In genomic region chr9:107452552-107452951, GRCm38 (mm10) we compare ENCODE assay signal across 8 mouse cellular contexts. TPM values are rescaled to one million over a fixed set of nuclear protein-coding genes. Genes with fewer than 3 reads are reported as not detected.
DNase-seq lines count a peak whose midpoint lies in the region; ATAC-seq and TF ChIP-seq lines count a peak whose summit lies in the region.

No protein-coding gene starts in this region.

- H3K27ac ChIP-seq in layer of hippocampus, adult 2 months, result no peak overlapping the region
- H3K27ac ChIP-seq in hindbrain, embryonic 13.5 days, result peak overlapping the region; percentile 78
- H3K27ac ChIP-seq in midbrain, embryonic 15.5 days, result 0 out of 2 replicates have a peak overlapping the region, but pooled peaks have one; percentile 5

- no peaks in the 10 kb centered on the region for H3K36me3 ChIP-seq in hindbrain, embryonic 13.5 days
- H3K36me3 ChIP-seq in midbrain, embryonic 15.5 days (replicated peaks), result no peaks in the 10 kb centered on the region

- H3K27me3 ChIP-seq in hindbrain, embryonic 13.5 days, result 0 out of 2 replicates have a peak, but pooled peaks cover 2% of the 10 kb centered on the region
- H3K27me3 ChIP-seq in midbrain, embryonic 15.5 days (replicated peaks), result no peaks in the 10 kb centered on the region

- H3K4me1 ChIP-seq in hindbrain, embryonic 13.5 days (replicated peaks), result peaks cover 58% of the 10 kb centered on the region
- peaks cover 18% of the 10 kb centered on the region for H3K4me1 ChIP-seq in midbrain, embryonic 15.5 days

- ATAC-seq in hindbrain, embryonic 13.5 days (ENCODE audit: low FRiP score), result no peak
- no peak for ATAC-seq in midbrain, embryonic 15.5 days (replicated peaks)

- 0 out of 2 replicates have a peak overlapping the region, but pooled peaks have one; percentile 39 for H3K9ac ChIP-seq in hindbrain, embryonic 13.5 days
- no peak overlapping the region for H3K9ac ChIP-seq in midbrain, embryonic 15.5 days

- peak; percentile 80 for TF ChIP-seq CTCF in layer of hippocampus, adult 2 months (conservative IDR thresholded peaks at IDR 0.05)

- H3K4me3 ChIP-seq in layer of hippocampus, adult 2 months, result no peak overlapping the region
- no peak overlapping the region for H3K4me3 ChIP-seq in hindbrain, embryonic 13.5 days
- no peak overlapping the region for H3K4me3 ChIP-seq in midbrain, embryonic 15.5 days

- no peaks in the 10 kb centered on the region for H3K9me3 ChIP-seq in hindbrain, embryonic 13.5 days
- no peaks in the 10 kb centered on the region for H3K9me3 ChIP-seq in midbrain, embryonic 15.5 days

- peak; percentile 10 to 51 for DNase-seq in layer of hippocampus, adult 2 months (ENCODE audit: low spot score in 2 of 2)
- DNase-seq in layer of hippocampus, adult 9-10 months (ENCODE audit: low spot score), result no peak
- DNase-seq in T-cell, adult 2 months (ENCODE audit: low spot score), result peak; percentile 31
- no peak for DNase-seq in urinary bladder, adult 18-20 months (ENCODE audit: low spot score in 2 of 2)
- DNase-seq in frontal cortex, postnatal 25 days (ENCODE audit: low spot score in 2 of 2), result no peak
- DNase-seq in ovary, adult 18-20 months (ENCODE audit: low spot score), result no peak

- no peak overlapping the region for H3K4me2 ChIP-seq in hindbrain, embryonic 13.5 days
- H3K4me2 ChIP-seq in midbrain, embryonic 15.5 days, result no peak overlapping the region

- WGBS in hindbrain, embryonic 13.5 days, result 34% methylated on average over 4 of the region's 4 CpGs
- WGBS in midbrain, embryonic 15.5 days, result 24% methylated on average over 4 of the region's 4 CpGs

RNA-seq across cellular contexts. Expression of gene Cacna2d2, which starts 53.1 kb away (rescaled TPM):
- total RNA-seq in layer of hippocampus, adult 2 months (2021), result 10 to 100 TPM; 18.1 to 19.3 TPM
- polyA plus RNA-seq in hindbrain, embryonic 13.5 days (2015; fragmentation: Nextera tagmentation; extraction: Ambion mirVana), result 7.6 and 8.3 TPM in 2 replicates
- polyA plus RNA-seq in midbrain, embryonic 15.5 days (2015; fragmentation: Nextera tagmentation; extraction: Ambion mirVana), result 10.2 and 10.3 TPM in 2 replicates

Comparison
In these comparisons a context has a peak if more than half of its experiments do, and no peak if none do; other contexts are left out.
1. DNase-seq: peak in layer of hippocampus, adult 2 months (2 of 2) and T-cell, adult 2 months (single experiment); none in layer of hippocampus, adult 9-10 months (single experiment), urinary bladder, adult 18-20 months (0 of 2), frontal cortex, postnatal 25 days (0 of 2) and ovary, adult 18-20 months (single experiment).